Mouse (Mus musculus): ENCODE results near the gene Csdc2. TPM values are rescaled to one million over a fixed set of nuclear protein-coding genes. Genes with fewer than 3 reads are reported as not detected.
A peak's percentile ranks its signal among the peaks of the same experiment; 100 is the strongest.
"Not testable (repeated sequence)": the region's sequence is repeated elsewhere in the genome, so short reads cannot be mapped to it uniquely, and the experiment has no call there.

Csdc2 gene
- 3.7 and 5.7 TPM in 2 replicates for polyA plus RNA-seq (2016; fragmentation: Nextera tagmentation; extraction: Ambion mirVana)

GRCm38 (mm10) chr15:81936679-81937078 is at the start of gene Csdc2:
Gene Csdc2, plus strand, starts transcription at chr15:81936759.
- Histone ChIP-seq H3K9me3 (replicated peaks) (no peaks in the 10 kb centered on the region), H3K27ac (peak within 1 kb of the TSS; percentile 68), H3K36me3 (no peaks in the 10 kb centered on the region), H3K27me3 (ENCODE audit: low read depth, poor library complexity, severe bottlenecking) (peaks cover 18% of the 10 kb centered on the region), H3K4me1 (peaks cover 39% of the 10 kb centered on the region), H3K4me3 (peak within 1 kb of the TSS; percentile 58)
- DNase-seq (ENCODE audit: low spot score) = peak; percentile 67
- under 1% methylated on average over 12 of the region's 12 CpGs for WGBS

GRCm38 (mm10) chr15:81886795-81887550 is 49.6 kb upstream of the Csdc2 start:
- H3K36me3 ChIP-seq = peaks cover 71% of the 10 kb centered on the region
- H3K4me1 ChIP-seq = no peaks in the 10 kb centered on the region
- no peaks in the 10 kb centered on the region for H3K9me3 ChIP-seq (replicated peaks)
- H3K4me3 ChIP-seq = no peak overlapping the region
- H3K27ac ChIP-seq = no peak overlapping the region
- no peak for DNase-seq (ENCODE audit: low spot score)
- H3K27me3 ChIP-seq (ENCODE audit: low read depth, poor library complexity, severe bottlenecking) = no peaks in the 10 kb centered on the region
- WGBS = 90% methylated on average over 6 of the region's 6 CpGs

- no peaks in the 10 kb centered on the region for H3K4me1 ChIP-seq
- no peaks in the 10 kb centered on the region for H3K27me3 ChIP-seq (ENCODE audit: low read depth, poor library complexity, severe bottlenecking)
- H3K36me3 ChIP-seq = peaks cover 78% of the 10 kb centered on the region
- DNase-seq (ENCODE audit: low spot score) = no peak
- no peak overlapping the region for H3K4me3 ChIP-seq
- WGBS = 95% methylated on average over 7 of the region's 7 CpGs
- H3K9me3 ChIP-seq (replicated peaks) = no peaks in the 10 kb centered on the region
- no peak overlapping the region for H3K27ac ChIP-seq
Measured at GRCm38 (mm10) chr15:81889175-81889574, 47.4 kb upstream of the Csdc2 start.

GRCm38 (mm10) chr15:81891140-81891802 is 45.3 kb upstream of the Csdc2 start:
- H3K4me3 ChIP-seq = no peak overlapping the region
- no peaks in the 10 kb centered on the region for H3K9me3 ChIP-seq (replicated peaks)
- H3K36me3 ChIP-seq = peaks cover 89% of the 10 kb centered on the region
- H3K27ac ChIP-seq = no peak overlapping the region
- WGBS = 92% methylated on average over 7 of the region's 7 CpGs
- DNase-seq (ENCODE audit: low spot score) = no peak
- H3K4me1 ChIP-seq = no peaks in the 10 kb centered on the region
- H3K27me3 ChIP-seq (ENCODE audit: low read depth, poor library complexity, severe bottlenecking) = no peaks in the 10 kb centered on the region

- H3K4me3 ChIP-seq = no peak overlapping the region
- H3K27ac ChIP-seq = no peak overlapping the region
- H3K27me3 ChIP-seq (ENCODE audit: low read depth, poor library complexity, severe bottlenecking) = no peaks in the 10 kb centered on the region
- WGBS = 95% methylated on average over 8 of the region's 8 CpGs
- H3K9me3 ChIP-seq (replicated peaks) = no peaks in the 10 kb centered on the region
- no peaks in the 10 kb centered on the region for H3K4me1 ChIP-seq
- DNase-seq (ENCODE audit: low spot score) = no peak
- H3K36me3 ChIP-seq = peaks cover 91% of the 10 kb centered on the region
Measured at GRCm38 (mm10) chr15:81891822-81892580, 44.6 kb upstream of the Csdc2 start.

- Histone ChIP-seq H3K36me3 (peaks cover 97% of the 10 kb centered on the region), H3K4me3 (no peak overlapping the region), H3K27me3 (ENCODE audit: low read depth, poor library complexity, severe bottlenecking) (no peaks in the 10 kb centered on the region), H3K4me1 (no peaks in the 10 kb centered on the region), H3K27ac (no peak overlapping the region), H3K9me3 (replicated peaks) (no peaks in the 10 kb centered on the region)
- 90% methylated on average over 1 of the region's 1 CpGs for WGBS
- no peak for DNase-seq (ENCODE audit: low spot score)
Measured at GRCm38 (mm10) chr15:81894002-81894401, 42.6 kb upstream of the Csdc2 start.

- 85% methylated on average over 2 of the region's 2 CpGs for WGBS
- peaks cover 97% of the 10 kb centered on the region for H3K36me3 ChIP-seq
- no peak for DNase-seq (ENCODE audit: low spot score)
- H3K9me3 ChIP-seq (replicated peaks) = no peaks in the 10 kb centered on the region
- H3K27me3 ChIP-seq (ENCODE audit: low read depth, poor library complexity, severe bottlenecking) = no peaks in the 10 kb centered on the region
- no peak overlapping the region for H3K4me3 ChIP-seq
- no peaks in the 10 kb centered on the region for H3K4me1 ChIP-seq
- no peak overlapping the region for H3K27ac ChIP-seq
Measured at GRCm38 (mm10) chr15:81896407-81896806, 40.2 kb upstream of the Csdc2 start.

GRCm38 (mm10) chr15:81897607-81898285 is 38.8 kb upstream of the Csdc2 start:
- no peaks in the 10 kb centered on the region for H3K4me1 ChIP-seq
- H3K36me3 ChIP-seq = peaks cover 97% of the 10 kb centered on the region
- H3K27ac ChIP-seq = no peak overlapping the region
- WGBS = 92% methylated on average over 5 of the region's 5 CpGs
- H3K9me3 ChIP-seq (replicated peaks) = no peaks in the 10 kb centered on the region
- no peaks in the 10 kb centered on the region for H3K27me3 ChIP-seq (ENCODE audit: low read depth, poor library complexity, severe bottlenecking)
- H3K4me3 ChIP-seq = no peak overlapping the region
- DNase-seq (ENCODE audit: low spot score) = no peak

GRCm38 (mm10) chr15:81898751-81899150 is 37.8 kb upstream of the Csdc2 start:
- Histone ChIP-seq H3K4me1 (no peaks in the 10 kb centered on the region), H3K36me3 (peaks cover 97% of the 10 kb centered on the region), H3K9me3 (replicated peaks) (no peaks in the 10 kb centered on the region), H3K27ac (no peak overlapping the region), H3K27me3 (ENCODE audit: low read depth, poor library complexity, severe bottlenecking) (no peaks in the 10 kb centered on the region), H3K4me3 (no peak overlapping the region)
- 99% methylated on average over 2 of the region's 2 CpGs for WGBS
- DNase-seq (ENCODE audit: low spot score) = no peak

GRCm38 (mm10) chr15:81904939-81905338 is 31.6 kb upstream of the Csdc2 start:
- H3K4me1 ChIP-seq = no peaks in the 10 kb centered on the region
- 38% methylated on average over 2 of the region's 2 CpGs for WGBS
- no peak overlapping the region for H3K4me3 ChIP-seq
- H3K36me3 ChIP-seq = peaks cover 100% of the 10 kb centered on the region
- H3K9me3 ChIP-seq (replicated peaks) = no peaks in the 10 kb centered on the region
- DNase-seq (ENCODE audit: low spot score) = peak; percentile 80
- no peak overlapping the region for H3K27ac ChIP-seq
- no peaks in the 10 kb centered on the region for H3K27me3 ChIP-seq (ENCODE audit: low read depth, poor library complexity, severe bottlenecking)

- no peaks in the 10 kb centered on the region for H3K27me3 ChIP-seq (ENCODE audit: low read depth, poor library complexity, severe bottlenecking)
- H3K9me3 ChIP-seq (replicated peaks) = no peaks in the 10 kb centered on the region
- H3K4me3 ChIP-seq = no peak overlapping the region
- H3K27ac ChIP-seq = no peak overlapping the region
- DNase-seq (ENCODE audit: low spot score) = no peak
- H3K4me1 ChIP-seq = no peaks in the 10 kb centered on the region
- WGBS = 93% methylated on average over 8 of the region's 8 CpGs
- peaks cover 100% of the 10 kb centered on the region for H3K36me3 ChIP-seq
Measured at GRCm38 (mm10) chr15:81907953-81908352, 28.6 kb upstream of the Csdc2 start.

GRCm38 (mm10) chr15:81908767-81909166 is 27.8 kb upstream of the Csdc2 start:
- WGBS = 86% methylated on average over 4 of the region's 4 CpGs
- peaks cover 100% of the 10 kb centered on the region for H3K36me3 ChIP-seq
- H3K4me1 ChIP-seq; DNase-seq (ENCODE audit: low spot score); H3K4me3 ChIP-seq; H3K9me3 ChIP-seq (replicated peaks); H3K27ac ChIP-seq; H3K27me3 ChIP-seq (ENCODE audit: low read depth, poor library complexity, severe bottlenecking): not testable (repeated sequence)

Measured in limb, embryonic 10.5 days (tissue).